Mouse (Mus musculus): ENCODE results near the gene Nxn. TPM values are rescaled to one million over a fixed set of nuclear protein-coding genes. Genes with fewer than 3 reads are reported as not detected.

Gene Nxn
- polyA plus RNA-seq, 1 experiment: 19.1 TPM

DNA sequence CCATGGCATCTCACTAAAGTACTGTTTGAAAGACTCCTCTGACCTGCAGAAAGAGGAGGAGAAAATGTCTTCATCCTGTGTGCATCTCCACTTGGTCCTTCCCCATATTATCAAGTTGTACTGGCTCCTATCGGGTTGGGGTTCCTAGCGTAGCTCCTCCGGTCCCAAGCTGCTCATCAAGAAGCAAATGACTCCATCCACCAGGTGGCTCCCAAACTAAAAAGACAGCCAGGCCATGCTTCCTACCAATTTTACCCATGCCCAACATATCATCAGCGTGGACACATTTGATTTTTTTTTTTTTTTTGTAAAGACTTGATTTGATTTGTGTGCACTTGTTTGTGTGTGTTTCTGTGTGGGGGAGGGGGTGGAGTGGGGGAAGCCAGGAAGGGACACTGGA is 126.5 kb downstream of the Nxn start:
- no peak for DNase-seq
- 69% methylated on average over 4 of the region's 4 CpGs for WGBS

DNA sequence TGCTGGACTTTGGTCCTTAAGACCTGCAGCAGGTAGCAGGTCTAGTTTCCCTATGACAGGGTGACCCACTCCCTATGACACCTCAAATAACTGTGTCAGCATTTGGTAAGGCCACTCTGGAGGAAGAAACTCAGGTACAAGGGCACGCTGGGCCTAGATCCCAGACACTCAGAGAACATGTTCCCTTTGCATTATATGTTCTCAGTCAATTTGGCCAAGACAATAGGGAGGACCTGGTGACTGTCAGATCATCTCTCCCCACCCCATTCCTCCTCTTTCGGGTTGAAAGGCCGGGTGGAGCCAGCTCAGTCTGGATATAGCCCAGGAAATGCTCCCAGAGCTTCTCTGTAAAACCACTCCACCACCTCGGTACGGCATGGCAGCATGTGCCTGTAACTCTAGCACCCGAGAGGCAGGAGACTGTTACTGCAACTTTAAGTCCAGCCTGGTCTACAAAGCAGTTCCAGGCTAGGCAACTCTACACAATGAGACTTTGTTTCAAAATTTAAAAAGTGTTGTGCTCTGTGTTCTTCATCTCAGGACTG is 130.3 kb downstream of the Nxn start:
- no peak overlapping the region for H3K4me3 ChIP-seq (replicated peaks; ENCODE audit: extremely low read depth, low read depth, low read length)
- no peaks in the 10 kb centered on the region for H3K4me1 ChIP-seq (ENCODE audit: control insufficient read depth, insufficient read depth, low read length)
- no peak for DNase-seq
- 79% methylated on average over 6 of the region's 6 CpGs for WGBS
- TF ChIP-seq POLR2A (IDR thresholded peaks at IDR 0.05; ENCODE audit: borderline replicate concordance, extremely low read depth, low read depth, low read length) (no peak), CTCF (IDR thresholded peaks at IDR 0.05; ENCODE audit: insufficient read depth, low read length) (no peak)

More for the DNA sequence above, 126.5 kb downstream of the Nxn start:
- Histone ChIP-seq H3K4me1 (ENCODE audit: control insufficient read depth, insufficient read depth, low read length) (no peaks in the 10 kb centered on the region), H3K4me3 (replicated peaks; ENCODE audit: extremely low read depth, low read depth, low read length) (no peak overlapping the region)
- no peak for TF ChIP-seq POLR2A (IDR thresholded peaks at IDR 0.05; ENCODE audit: borderline replicate concordance, extremely low read depth, low read depth, low read length)
- peak; percentile 25; the same call in 1 of the 2 replicates for TF ChIP-seq CTCF (IDR thresholded peaks at IDR 0.05; ENCODE audit: insufficient read depth, low read length)

DNA sequence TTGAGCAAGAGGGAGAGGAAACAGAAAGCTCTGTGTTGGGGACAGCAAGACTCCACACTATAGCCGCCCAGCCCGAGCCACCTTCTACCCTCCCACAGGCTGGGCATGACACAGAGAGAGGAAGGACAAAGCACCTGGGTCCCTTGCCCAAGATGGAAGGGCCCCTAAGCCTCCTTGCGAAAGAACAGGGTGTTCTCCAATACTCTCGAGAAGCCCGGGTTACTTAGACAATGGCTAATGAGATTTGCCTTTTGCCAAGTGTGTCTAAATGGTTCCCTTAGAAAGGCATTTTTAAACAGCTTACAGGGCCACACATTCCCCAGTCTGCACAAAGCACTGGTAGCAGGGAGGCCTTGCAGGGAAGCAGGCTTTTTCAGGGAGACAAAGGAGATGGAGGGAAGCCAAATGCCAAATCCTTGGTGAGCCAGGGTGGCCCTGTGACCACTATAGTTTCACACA is 130.9 kb downstream of the Nxn start:
- no peak overlapping the region for H3K4me3 ChIP-seq (replicated peaks; ENCODE audit: extremely low read depth, low read depth, low read length)
- 60% methylated on average over 5 of the region's 5 CpGs for WGBS
- H3K4me1 ChIP-seq (ENCODE audit: control insufficient read depth, insufficient read depth, low read length): no peaks in the 10 kb centered on the region
- no peak for DNase-seq
- TF ChIP-seq POLR2A (IDR thresholded peaks at IDR 0.05; ENCODE audit: borderline replicate concordance, extremely low read depth, low read depth, low read length): no peak
- no peak for TF ChIP-seq CTCF (IDR thresholded peaks at IDR 0.05; ENCODE audit: insufficient read depth, low read length)

DNA sequence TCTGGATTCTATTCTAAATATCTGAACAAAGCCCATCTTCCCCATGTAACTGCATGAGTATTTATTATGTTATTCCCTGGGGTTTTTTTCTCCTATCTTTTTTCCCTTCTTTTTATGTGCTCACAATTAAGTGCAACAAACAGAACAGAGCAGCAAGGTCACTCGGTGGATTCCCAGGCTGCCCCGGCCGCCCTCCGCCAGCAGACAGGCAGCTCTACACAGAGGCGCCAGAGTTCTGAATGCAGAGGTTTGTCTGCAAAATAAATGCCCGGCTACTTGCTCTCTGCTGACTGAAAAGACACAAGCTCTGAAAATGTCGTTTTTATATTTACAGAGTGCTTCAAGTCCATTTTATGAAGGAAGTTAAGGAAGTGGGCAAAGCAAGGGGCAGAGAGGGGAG is 131.4 kb downstream of the Nxn start:
- WGBS: 68% methylated on average over 7 of the region's 7 CpGs
- H3K4me3 ChIP-seq (replicated peaks; ENCODE audit: extremely low read depth, low read depth, low read length): no peak overlapping the region
- TF ChIP-seq POLR2A (IDR thresholded peaks at IDR 0.05; ENCODE audit: borderline replicate concordance, extremely low read depth, low read depth, low read length): no peak
- DNase-seq: no peak
- H3K4me1 ChIP-seq (ENCODE audit: control insufficient read depth, insufficient read depth, low read length): no peaks in the 10 kb centered on the region

DNA sequence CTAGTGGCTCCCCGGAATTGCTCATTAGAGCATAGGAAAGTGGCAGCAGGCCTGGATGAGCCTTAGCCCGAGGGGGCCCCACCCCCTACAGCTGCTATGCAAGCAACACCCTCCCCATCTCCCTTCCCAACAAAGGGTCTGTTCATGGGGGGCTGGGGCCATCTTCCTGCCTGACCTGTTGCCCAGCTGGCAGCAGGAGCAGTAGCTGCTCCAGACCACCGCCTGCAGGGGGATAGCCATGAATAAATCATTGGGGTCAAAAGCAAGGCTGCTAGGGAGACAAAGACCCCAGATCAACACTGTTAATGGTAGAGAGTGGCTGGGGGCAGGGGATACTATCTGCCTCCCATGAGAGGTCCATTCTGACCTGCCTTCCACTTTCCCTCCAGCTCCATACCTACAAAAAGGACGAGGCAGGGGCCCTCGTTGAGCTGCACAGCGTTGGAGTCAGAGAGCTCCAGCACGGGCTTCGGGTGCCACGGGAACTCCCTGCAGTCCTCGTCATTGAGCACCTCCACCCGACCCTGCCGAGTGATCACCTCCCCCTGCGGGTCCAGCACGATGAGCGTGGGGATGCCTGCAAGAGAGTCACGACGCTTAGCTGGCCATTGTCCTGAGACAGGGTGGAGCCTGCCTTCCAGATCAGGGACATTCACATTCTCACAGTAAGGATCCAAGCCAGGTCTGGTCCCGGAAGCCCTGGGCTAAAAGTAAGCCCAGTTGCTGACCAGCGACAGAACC is 136.2 kb downstream of the Nxn start:
- Histone ChIP-seq H3K4me1 (ENCODE audit: control insufficient read depth, insufficient read depth, low read length) (0 out of 2 replicates have a peak, but pooled peaks cover 4% of the 10 kb centered on the region), H3K4me3 (replicated peaks; ENCODE audit: extremely low read depth, low read depth, low read length) (no peak overlapping the region)
- no peak for DNase-seq
- TF ChIP-seq POLR2A (IDR thresholded peaks at IDR 0.05; ENCODE audit: borderline replicate concordance, extremely low read depth, low read depth, low read length): no peak
- no peak for TF ChIP-seq CTCF (IDR thresholded peaks at IDR 0.05; ENCODE audit: insufficient read depth, low read length)
- WGBS: 46% methylated on average over 19 of the region's 19 CpGs

DNA sequence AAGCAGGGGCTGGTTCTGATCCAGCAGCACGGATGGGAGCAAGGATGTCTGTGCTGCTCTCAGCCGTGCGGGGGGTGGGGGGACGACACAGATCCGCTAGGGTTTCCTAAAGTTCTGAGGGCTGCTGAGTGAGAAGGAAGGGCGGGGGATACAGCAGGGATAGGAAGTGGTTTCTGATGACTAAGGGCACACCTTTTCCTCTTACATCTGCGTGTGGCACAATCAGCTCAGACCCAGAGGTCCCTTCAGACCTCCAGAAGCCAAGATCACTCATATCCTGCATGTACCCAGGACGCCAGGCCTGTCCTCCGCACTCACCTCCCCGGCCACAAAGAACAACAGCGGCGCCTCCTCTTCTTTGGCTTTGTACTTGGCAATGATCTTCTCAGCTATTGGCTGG is 137.7 kb downstream of the Nxn start:
- no peak for DNase-seq
- 41% methylated on average over 12 of the region's 12 CpGs for WGBS
- no peak overlapping the region for H3K4me3 ChIP-seq (replicated peaks; ENCODE audit: extremely low read depth, low read depth, low read length)
- TF ChIP-seq CTCF (IDR thresholded peaks at IDR 0.05; ENCODE audit: insufficient read depth, low read length): no peak
- no peak for TF ChIP-seq POLR2A (IDR thresholded peaks at IDR 0.05; ENCODE audit: borderline replicate concordance, extremely low read depth, low read depth, low read length)
- 0 out of 2 replicates have a peak, but pooled peaks cover 4% of the 10 kb centered on the region for H3K4me1 ChIP-seq (ENCODE audit: control insufficient read depth, insufficient read depth, low read length)

DNA sequence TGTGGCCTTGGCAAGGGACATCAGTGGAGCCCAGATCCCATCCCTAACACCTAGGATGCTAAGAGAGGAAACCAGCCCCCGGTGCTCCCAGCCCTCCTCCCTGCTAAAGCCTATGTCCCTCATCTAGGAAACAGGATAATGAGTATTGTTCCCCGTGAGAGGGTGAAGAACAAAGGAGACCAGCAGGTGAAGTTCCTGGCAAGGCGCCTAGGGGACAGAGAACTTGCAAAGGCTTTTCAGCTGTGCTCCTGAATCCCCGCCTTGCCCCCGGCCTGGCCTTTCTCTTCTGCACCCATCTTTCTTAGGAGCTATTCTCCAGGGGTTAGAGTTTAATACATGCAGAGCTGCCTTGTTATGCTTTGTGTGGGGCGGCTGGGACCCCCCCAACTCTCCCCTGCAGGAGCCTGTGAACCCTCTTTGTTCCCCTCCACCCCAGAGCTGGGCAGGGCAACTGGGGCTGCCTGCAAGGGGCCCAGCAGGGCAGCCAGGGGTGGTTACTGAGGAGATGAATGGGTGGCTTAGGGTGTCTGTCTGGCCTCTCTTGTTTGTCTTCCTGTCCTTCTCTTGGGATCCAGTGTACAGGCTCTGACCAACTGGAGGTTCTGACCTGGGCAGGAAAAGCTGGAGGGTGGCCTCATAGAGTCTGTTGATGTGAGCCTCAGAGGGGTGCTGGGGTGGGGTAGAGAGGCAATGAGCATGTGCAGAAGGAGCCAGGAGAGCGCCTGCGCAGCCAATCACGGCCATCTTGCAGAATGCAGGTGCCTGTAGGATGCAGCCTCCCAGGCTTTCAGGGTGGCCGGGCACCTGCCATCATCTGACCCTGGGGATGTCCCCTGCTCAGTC is 138.5 kb downstream of the Nxn start:
- TF ChIP-seq CTCF (IDR thresholded peaks at IDR 0.05; ENCODE audit: insufficient read depth, low read length) (no peak), POLR2A (IDR thresholded peaks at IDR 0.05; ENCODE audit: borderline replicate concordance, extremely low read depth, low read depth, low read length) (no peak)
- 82% methylated on average over 10 of the region's 10 CpGs for WGBS

DNA sequence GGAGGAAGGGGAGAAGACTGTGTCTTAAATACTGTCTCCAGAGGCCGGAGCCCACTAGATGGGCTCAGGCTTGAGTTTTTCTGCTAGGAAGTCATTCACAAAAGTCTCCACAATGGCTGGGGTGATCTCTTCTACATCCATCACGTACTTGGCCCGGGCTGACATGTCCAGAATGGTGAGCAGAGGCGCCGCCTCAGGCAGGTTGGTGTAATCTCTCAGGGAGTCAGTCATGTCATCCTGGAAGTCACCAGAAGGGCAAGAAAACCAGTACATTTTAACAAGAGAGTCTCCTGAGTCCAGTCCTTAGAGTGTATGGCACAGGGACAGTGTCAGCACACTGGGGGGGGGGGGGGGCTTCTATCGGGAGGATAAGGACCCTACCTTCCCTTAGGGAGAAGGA is 140.4 kb downstream of the Nxn start:
- 78% methylated on average over 6 of the region's 6 CpGs for WGBS
- H3K4me3 ChIP-seq (replicated peaks; ENCODE audit: extremely low read depth, low read depth, low read length): no peak overlapping the region
- DNase-seq: no peak
- H3K4me1 ChIP-seq (ENCODE audit: control insufficient read depth, insufficient read depth, low read length): peaks cover 4% of the 10 kb centered on the region; the same call in 1 of the 2 replicates
- TF ChIP-seq CTCF (IDR thresholded peaks at IDR 0.05; ENCODE audit: insufficient read depth, low read length) (no peak), POLR2A (IDR thresholded peaks at IDR 0.05; ENCODE audit: borderline replicate concordance, extremely low read depth, low read depth, low read length) (no peak)

More for the DNA sequence above, 138.5 kb downstream of the Nxn start:
- Histone ChIP-seq H3K4me1 (ENCODE audit: control insufficient read depth, insufficient read depth, low read length) (0 out of 2 replicates have a peak, but pooled peaks cover 4% of the 10 kb centered on the region), H3K4me3 (replicated peaks; ENCODE audit: extremely low read depth, low read depth, low read length) (no peak overlapping the region)
- DNase-seq: no peak

DNA sequence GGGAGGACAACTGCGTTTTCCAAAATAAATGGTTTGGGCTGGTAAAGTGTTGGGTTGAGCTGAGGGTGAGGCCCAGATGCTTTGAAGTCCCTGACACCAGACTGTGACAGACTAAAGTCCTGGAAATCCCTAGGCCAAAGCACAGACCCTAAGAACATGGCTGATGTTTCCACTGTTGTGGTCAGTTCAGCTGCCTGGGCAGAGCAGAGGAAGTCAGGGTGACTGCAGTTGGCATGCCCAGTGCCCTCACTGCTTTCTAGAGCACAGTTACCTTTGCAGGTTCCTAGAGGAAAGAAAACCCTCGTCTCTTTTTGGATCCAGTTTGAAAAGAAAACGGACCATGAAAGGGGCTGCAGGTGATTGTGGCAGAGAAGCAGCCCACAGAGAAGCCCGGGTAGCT is 141.6 kb downstream of the Nxn start:
- TF ChIP-seq POLR2A (IDR thresholded peaks at IDR 0.05; ENCODE audit: borderline replicate concordance, extremely low read depth, low read depth, low read length) (no peak), CTCF (IDR thresholded peaks at IDR 0.05; ENCODE audit: insufficient read depth, low read length) (no peak)
- no peak for DNase-seq
- Histone ChIP-seq H3K4me1 (ENCODE audit: control insufficient read depth, insufficient read depth, low read length) (peaks cover 4% of the 10 kb centered on the region; the same call in 1 of the 2 replicates), H3K4me3 (replicated peaks; ENCODE audit: extremely low read depth, low read depth, low read length) (no peak overlapping the region)
- 77% methylated on average over 4 of the region's 4 CpGs for WGBS

Measured in lung, adult 2 months (tissue).